Mouse (Mus musculus) ES-Bruce4 (cell line): ENCODE measurements around the gene Adcyap1. TPM values are rescaled to one million over a fixed set of nuclear protein-coding genes. Genes with fewer than 3 reads are reported as not detected.

Source experiments
- H3K27ac ChIP-seq: 2 replicates; pipeline ENCODE4 v1.5.1; 2012; ENCODE audit warnings: low read length, inconsistent platforms; ENCODE audit not compliant: insufficient read depth
- H3K27me3 ChIP-seq: 2 replicates; pipeline ENCODE4 v1.6.1; 2012; ENCODE audit warnings: mild to moderate bottlenecking, low read length, inconsistent platforms; ENCODE audit not compliant: control insufficient read depth, poor library complexity, insufficient read depth, severe bottlenecking
- H3K36me3 ChIP-seq: 2 replicates; pipeline ENCODE4 v1.6.1; 2012; ENCODE audit warnings: inconsistent platforms, mild to moderate bottlenecking, low read length, moderate library complexity; ENCODE audit not compliant: control insufficient read depth, poor library complexity, insufficient read depth, severe bottlenecking
- H3K4me1 ChIP-seq: one replicate; pipeline ENCODE4 v1.8.1; 2011; ENCODE audit warnings: low read length; ENCODE audit not compliant: control insufficient read depth, insufficient read depth
- H3K4me3 ChIP-seq: 2 replicates; pipeline ENCODE4 v1.5.1; 2011; ENCODE audit warnings: low read depth, mild to moderate bottlenecking, low read length
- H3K9ac ChIP-seq: 2 replicates; pipeline ENCODE4 v1.6.1; 2012; ENCODE audit warnings: low read depth, mild to moderate bottlenecking, inconsistent platforms; ENCODE audit not compliant: poor library complexity, severe bottlenecking
- H3K9me3 ChIP-seq: replicated peaks from 2 replicates; pipeline ENCODE4 v1.6.1; 2012; ENCODE audit warnings: mild to moderate bottlenecking, low read length, inconsistent platforms; ENCODE audit not compliant: control insufficient read depth, poor library complexity, insufficient read depth, severe bottlenecking
- CTCF ChIP-seq: IDR thresholded peaks from one replicate; pipeline ENCODE4 v1.8.1; 2011; ENCODE audit warnings: low read depth, low read length
- EP300 ChIP-seq: IDR thresholded peaks from 2 replicates; pipeline ENCODE4 v1.6.1; 2011; ENCODE audit warnings: low read depth, low read length; ENCODE audit not compliant: insufficient read depth
- POLR2A ChIP-seq: IDR thresholded peaks from one replicate; pipeline ENCODE4 v1.8.1; 2011; ENCODE audit warnings: low read length; ENCODE audit not compliant: insufficient read depth
- polyA plus RNA-seq: library from polyadenylated mRNA; stranded (reverse); fragments of >200 nt; gene quantifications from 2 replicates; pipeline ENCODE4 v1.2.4, GENCODE M21; 2011; ENCODE audit warnings: low read depth; ENCODE audit not compliant: missing spikeins, insufficient read depth, insufficient read length

The Adcyap1 gene
- polyA plus RNA-seq, 1 experiment, result not detected

GRCm38 (mm10) chr17:93218640-93219039, 19.8 kb downstream of the Adcyap1 start:
- Histone ChIP-seq H3K9me3 (no peaks in the 10 kb centered on the region), H3K27ac (no peak overlapping the region), H3K27me3 (no peaks in the 10 kb centered on the region), H3K9ac (no peak overlapping the region), H3K4me1 (no peaks in the 10 kb centered on the region), H3K4me3 (no peak overlapping the region), H3K36me3 (no peaks in the 10 kb centered on the region)
- TF ChIP-seq CTCF (no peak), POLR2A (no peak), EP300 (no peak)

GRCm38 (mm10) chr17:93237355-93237754, 38.5 kb downstream of the Adcyap1 start:
- Histone ChIP-seq H3K27me3 (no peaks in the 10 kb centered on the region), H3K4me3 (no peak overlapping the region), H3K9ac (no peak overlapping the region), H3K27ac (no peak overlapping the region), H3K9me3 (no peaks in the 10 kb centered on the region), H3K4me1 (no peaks in the 10 kb centered on the region), H3K36me3 (no peaks in the 10 kb centered on the region)
- TF ChIP-seq CTCF (no peak), POLR2A (no peak), EP300 (no peak)
